Mouse (Mus musculus): ENCODE measurements around the gene Wbp1. TPM values are rescaled to one million over a fixed set of nuclear protein-coding genes. Genes with fewer than 3 reads are reported as not detected.

Gene Wbp1
- total and polyA plus RNA-seq, 3 experiments, result 19.3 to 27.5 (median 24.1) TPM

DNA sequence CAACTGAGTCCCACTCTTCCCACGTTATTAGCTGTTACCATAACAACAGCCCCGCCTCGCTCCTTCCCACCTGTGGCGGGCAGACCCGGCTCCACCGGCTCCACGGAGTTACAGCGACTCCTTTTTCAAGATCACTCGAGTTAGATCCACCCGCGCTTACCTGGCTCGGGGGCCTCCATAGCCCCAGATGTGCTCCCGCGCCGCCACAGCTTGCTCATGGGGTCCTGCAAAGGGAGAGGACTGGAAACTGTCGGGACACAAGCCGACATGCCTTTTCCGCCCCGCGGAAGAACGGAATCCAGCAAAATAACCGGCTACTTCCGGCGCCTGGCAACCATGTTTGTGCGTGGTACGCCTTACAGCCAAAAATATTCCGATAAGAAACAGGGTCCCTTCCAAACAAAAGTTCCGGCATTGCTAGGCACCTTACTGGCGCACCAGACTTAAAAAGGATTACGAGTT is 3.5 kb upstream of the Wbp1 start (continued):
- TF ChIP-seq E2F4 (IDR thresholded peaks at IDR 0.05; ENCODE audit: insufficient replicate concordance, low read depth, low read length) (peak; percentile 33; the same call in 1 of the 2 replicates), MAX (IDR thresholded peaks at IDR 0.05; ENCODE audit: low read length) (peak; percentile 54), ZKSCAN1 (IDR thresholded peaks at IDR 0.05; ENCODE audit: borderline replicate concordance, low read depth, low read length) (no peak), UBTF (IDR thresholded peaks at IDR 0.05; ENCODE audit: low read depth, low read length) (no peak), ZC3H11A (IDR thresholded peaks at IDR 0.05; ENCODE audit: low read depth, low read length) (no peak), RCOR1 (conservative IDR thresholded peaks at IDR 0.05; ENCODE audit: low read depth, low read length) (peak; percentile 61), MEF2A (IDR thresholded peaks at IDR 0.05; ENCODE audit: borderline replicate concordance, low read depth, low read length) (peak; percentile 76; the same call in 1 of the 2 replicates), GABPA (IDR thresholded peaks at IDR 0.05; ENCODE audit: insufficient replicate concordance, low read depth, low read length) (peak; percentile 31; the same call in 1 of the 2 replicates), JUND (conservative IDR thresholded peaks at IDR 0.05; ENCODE audit: low read depth, low read length) (no peak), TCF12 (IDR thresholded peaks at IDR 0.05; ENCODE audit: low read depth, low read length) (peak; percentile 87), ELF1 (IDR thresholded peaks at IDR 0.05; ENCODE audit: low read depth, low read length) (peak; percentile 95)

DNA sequence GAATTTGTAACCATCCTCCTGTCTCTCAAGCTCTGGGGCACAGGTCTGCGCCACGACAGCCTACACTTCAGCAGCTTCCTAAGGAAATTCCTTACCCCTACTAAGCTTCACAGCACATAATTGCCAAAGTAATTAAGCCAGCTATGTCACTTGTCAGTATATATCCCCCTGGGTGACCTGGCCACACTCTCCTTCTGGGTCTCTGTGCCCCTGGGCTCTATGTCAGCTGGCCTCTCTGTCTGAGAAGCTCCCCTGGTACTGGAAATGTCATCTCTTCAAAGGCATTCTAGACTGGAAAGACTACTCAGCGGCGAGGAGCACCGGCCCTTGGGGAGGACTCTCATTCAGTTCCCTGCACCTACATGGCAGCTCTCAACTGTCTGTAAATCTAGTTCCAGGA is 1.6 kb upstream of the Wbp1 start:
- H3K9me3 ChIP-seq (replicated peaks; ENCODE audit: low read length), result no peaks in the 10 kb centered on the region
- no peak for TF ChIP-seq GABPA (IDR thresholded peaks at IDR 0.05; ENCODE audit: insufficient replicate concordance, low read depth, low read length)
- TF ChIP-seq NRF1 (IDR thresholded peaks at IDR 0.05; ENCODE audit: low read depth, low read length), result no peak
- no peak for TF ChIP-seq JUN (IDR thresholded peaks at IDR 0.05; ENCODE audit: insufficient read depth, low read depth, low read length)
- no peak for TF ChIP-seq ZC3H11A (IDR thresholded peaks at IDR 0.05; ENCODE audit: low read depth, low read length)
- no peak for TF ChIP-seq EP300 (IDR thresholded peaks at IDR 0.05; ENCODE audit: low read length)
- no peak for TF ChIP-seq MYC (IDR thresholded peaks at IDR 0.05; ENCODE audit: low read depth, low read length)
- TF ChIP-seq MEF2A (IDR thresholded peaks at IDR 0.05; ENCODE audit: borderline replicate concordance, low read depth, low read length), result no peak
- TF ChIP-seq IRF4 (IDR thresholded peaks at IDR 0.05; ENCODE audit: low read depth, low read length), result no peak
- no peak for TF ChIP-seq POLR2AphosphoS2 (IDR thresholded peaks at IDR 0.05; ENCODE audit: low read depth, low read length)
- TF ChIP-seq ELF1 (IDR thresholded peaks at IDR 0.05; ENCODE audit: low read depth, low read length), result no peak
- no peak for TF ChIP-seq KAT2A (IDR thresholded peaks at IDR 0.05; ENCODE audit: insufficient replicate concordance, low read length)
- TF ChIP-seq RCOR1 (conservative IDR thresholded peaks at IDR 0.05; ENCODE audit: low read depth, low read length), result no peak
- TF ChIP-seq TCF12 (IDR thresholded peaks at IDR 0.05; ENCODE audit: low read depth, low read length), result no peak
- TF ChIP-seq CTCF (conservative IDR thresholded peaks at IDR 0.05 in 1 of 2, IDR thresholded peaks at IDR 0.05 in 1 of 2; ENCODE audit: low read depth in 2 of 2, low read length in 2 of 2), result no peak
- no peak for TF ChIP-seq ZMIZ1 (IDR thresholded peaks at IDR 0.05; ENCODE audit: low read depth, low read length)
- H3K9ac ChIP-seq (ENCODE audit: insufficient read depth, low read depth), result no peak overlapping the region
- peaks cover 17 to 61% of the 10 kb centered on the region in 2 experiments for H3K4me1 ChIP-seq (ENCODE audit: control insufficient read depth in 1 of 2, insufficient read depth in 2 of 2)
- no peak overlapping the region for H3K4me2 ChIP-seq (ENCODE audit: insufficient read depth, low read depth, poor library complexity, severe bottlenecking)
- no peaks in the 10 kb centered on the region for H3K27me3 ChIP-seq (replicated peaks)
- DNase-seq (ENCODE audit: extremely low read depth), result no peak
- peaks cover 7 to 23% of the 10 kb centered on the region in 2 experiments for H3K36me3 ChIP-seq (replicated peaks in 1 of 2; ENCODE audit: control insufficient read depth in 1 of 2, insufficient read depth in 1 of 2, low read length in 1 of 2)
- no peak overlapping the region for H3K27ac ChIP-seq (ENCODE audit: insufficient read depth, low read depth)
- in situ Hi-C loops (cut with MboI; ENCODE audit: low pct_ligation_motif_present, low pct_unique_long_range_greater_than_20kb, low sequenced_read_pairs) (no loop called here), dilution Hi-C loops (cut with MboI; ENCODE audit: extremely low pct_ligation_motif_present, extremely low pct_unique_long_range_greater_than_20kb, low sequenced_read_pairs) (no loop called here)
- no peaks in the 10 kb centered on the region for H3K79me2 ChIP-seq (replicated peaks; ENCODE audit: control insufficient read depth, extremely low read depth, insufficient read depth, poor library complexity, severe bottlenecking)
- no peak overlapping the region for H3K4me3 ChIP-seq (replicated peaks in 1 of 3; ENCODE audit: low read depth in 2 of 3, low read length in 2 of 3, poor library complexity in 1 of 3)
